ENCODE assay signal across 10 mouse cellular contexts in the genomic region with DNA sequence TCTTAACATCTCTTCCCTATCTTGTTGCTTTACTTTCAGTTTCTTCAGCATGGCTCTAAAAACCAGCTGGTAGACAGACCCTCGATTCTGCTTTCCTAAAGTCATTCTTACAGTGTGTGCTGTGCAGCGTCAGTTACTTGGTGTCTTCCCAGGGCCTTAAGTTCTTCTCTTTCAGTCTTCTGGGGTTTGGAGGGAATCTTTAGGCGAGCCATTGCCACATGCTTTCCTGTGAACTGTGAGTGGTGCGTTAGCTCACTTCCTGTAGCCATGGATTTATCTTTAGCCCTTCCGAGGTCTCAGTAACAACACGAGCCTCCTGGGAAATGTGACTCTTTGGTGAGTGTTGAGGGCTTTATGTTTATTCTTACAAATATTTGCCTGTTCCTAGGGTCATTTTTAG.
A peak's percentile ranks its signal among the peaks of the same experiment; 100 is the strongest.
DNase-seq lines count a peak whose midpoint lies in the region; ATAC-seq lines count a peak whose summit lies in the region.
"Had no signal": no experiment of that assay in that cellular context is flagged by ENCODE, and none has a peak within 500 bp of the region (broad histone marks: within the 10 kb centered on the region; RNA-seq: fewer than 3 reads in every experiment).

No protein-coding gene starts in this region.

- peaks cover 23% of the 10 kb centered on the region for H3K4me1 ChIP-seq in heart, embryonic 12.5 days (replicated peaks)
- H3K4me1 ChIP-seq in liver, embryonic 16.5 days (ENCODE audit: control insufficient read depth, low read depth, low read length): peaks cover 11% of the 10 kb centered on the region
- H3K4me1 ChIP-seq in hindbrain, embryonic 13.5 days (replicated peaks): no peaks in the 10 kb centered on the region

- no peak overlapping the region for H3K9ac ChIP-seq in heart, embryonic 12.5 days
- H3K9ac ChIP-seq in liver, embryonic 16.5 days (ENCODE audit: low read depth, low read length): peak overlapping the region; percentile 10; the same call in 1 of the 2 replicates
- no peak overlapping the region for H3K9ac ChIP-seq in hindbrain, embryonic 13.5 days

- 45% methylated on average over 6 of the region's 6 CpGs for WGBS in heart, embryonic 12.5 days
- 23% methylated on average over 6 of the region's 6 CpGs for WGBS in liver, embryonic 16.5 days (ENCODE audit: insufficient replicate concordance)
- 82% methylated on average over 6 of the region's 6 CpGs for WGBS in hindbrain, embryonic 13.5 days

- no peak for ATAC-seq in heart, embryonic 12.5 days (ENCODE audit: insufficient number of reproducible peaks, low FRiP score)
- no peak for ATAC-seq in liver, embryonic 16.5 days (ENCODE audit: low read depth)
- no peak for ATAC-seq in hindbrain, embryonic 13.5 days (ENCODE audit: low FRiP score)

- no peak overlapping the region for H3K4me2 ChIP-seq in heart, embryonic 12.5 days
- no peak overlapping the region; the same call in 1 of the 2 replicates for H3K4me2 ChIP-seq in liver, embryonic 16.5 days (ENCODE audit: low read depth, low read length)
- H3K4me2 ChIP-seq in hindbrain, embryonic 13.5 days: no peak overlapping the region

- no peaks in the 10 kb centered on the region for H3K9me3 ChIP-seq in heart, embryonic 12.5 days (replicated peaks)
- H3K9me3 ChIP-seq in liver, embryonic 16.5 days (replicated peaks; ENCODE audit: control insufficient read depth, low read length): no peaks in the 10 kb centered on the region
- no peaks in the 10 kb centered on the region for H3K9me3 ChIP-seq in hindbrain, embryonic 13.5 days

- H3K27me3 ChIP-seq in heart, embryonic 12.5 days (replicated peaks): no peaks in the 10 kb centered on the region
- no peaks in the 10 kb centered on the region for H3K27me3 ChIP-seq in liver, embryonic 16.5 days (ENCODE audit: control insufficient read depth, insufficient read depth, low read depth, low read length)
- no peaks in the 10 kb centered on the region for H3K27me3 ChIP-seq in hindbrain, embryonic 13.5 days

- peak overlapping the region; percentile 51 for H3K27ac ChIP-seq in heart, embryonic 12.5 days (ENCODE audit: poor library complexity, severe bottlenecking)
- H3K27ac ChIP-seq in liver, embryonic 16.5 days (ENCODE audit: low read length): peak overlapping the region; percentile 47; the same call in 1 of the 2 replicates
- no peak overlapping the region for H3K27ac ChIP-seq in hindbrain, embryonic 13.5 days

- peaks cover 18% of the 10 kb centered on the region for H3K36me3 ChIP-seq in heart, embryonic 12.5 days
- peaks cover 5% of the 10 kb centered on the region for H3K36me3 ChIP-seq in liver, embryonic 16.5 days (ENCODE audit: control insufficient read depth, insufficient read depth)
- H3K36me3 ChIP-seq in hindbrain, embryonic 13.5 days: no peaks in the 10 kb centered on the region

- intact Hi-C loops in heart, postnatal 25 days (cut with DNase I): no loop called here
- intact Hi-C loops in left cerebral cortex, postnatal 25 days (cut with DNase I): no loop called here

- H3K4me3 ChIP-seq in heart, embryonic 12.5 days: no peak overlapping the region
- H3K4me3 ChIP-seq in liver, embryonic 16.5 days (ENCODE audit: low read depth, low read length): no peak overlapping the region
- H3K4me3 ChIP-seq in hindbrain, embryonic 13.5 days: no peak overlapping the region

- DNase-seq in heart, adult 11 months: peak; percentile 96
- DNase-seq in heart, postnatal 25 days (ENCODE audit: low spot score): no peak
- DNase-seq in 416B (ENCODE audit: low read depth): peak; percentile 78
- DNase-seq in left cerebral cortex, postnatal 25 days (ENCODE audit: low spot score in 2 of 2): no peak
- DNase-seq in testis, postnatal 10 days (ENCODE audit: low spot score): no peak
- DNase-seq: adrenal gland, postnatal 36 days; layer of hippocampus, adult 9-11 months had no signal

Comparison
In these comparisons a context has a peak if more than half of its experiments do, and no peak if none do; other contexts are left out.
1. DNase-seq: peak in heart, adult 11 months (single experiment) and 416B (single experiment); none in heart, postnatal 25 days (single experiment), left cerebral cortex, postnatal 25 days (0 of 2) and testis, postnatal 10 days (single experiment).